Mouse (Mus musculus): Measurements from ENCODE around the gene Kifc3. TPM values are rescaled to one million over a fixed set of nuclear protein-coding genes. Genes with fewer than 3 reads are reported as not detected.

Kifc3 gene
- total RNA-seq, 2 experiments from 2014 or later, result 58.1 to 62.8 TPM

- no peak for DNase-seq
- intact Hi-C loops (cut with DNase I), result no loop called here
Measured at GRCm38 (mm10) chr8:95085432-95086141, 117.0 kb downstream of the Kifc3 start.

- intact Hi-C loops (cut with DNase I), result no loop called here
- no peak for DNase-seq
Measured at GRCm38 (mm10) chr8:95084744-95085431, 117.7 kb downstream of the Kifc3 start.

GRCm38 (mm10) chr8:95084261-95084660, 118.4 kb downstream of the Kifc3 start:
- DNase-seq, result no peak
- intact Hi-C loops (cut with DNase I), result no loop called here

GRCm38 (mm10) chr8:95081650-95082049, 121.0 kb downstream of the Kifc3 start:
- intact Hi-C loops (cut with DNase I), result no loop called here
- DNase-seq, result no peak

- intact Hi-C loops (cut with DNase I), result no loop called here
- DNase-seq, result peak; percentile 95
Measured at GRCm38 (mm10) chr8:95080381-95081341, 122.0 kb downstream of the Kifc3 start, which contains the start of gene Katnb1. TSS of gene Katnb1 (plus strand) at chr8:95081186.

GRCm38 (mm10) chr8:95079305-95079704, 123.3 kb downstream of the Kifc3 start:
- DNase-seq, result no peak

GRCm38 (mm10) chr8:95078055-95078454, 124.6 kb downstream of the Kifc3 start:
- intact Hi-C loops (cut with DNase I), result loop anchor here (5.0 kb wide), 1 partner anchor 131 kb away; no protein-coding TSS in a partner anchor
- DNase-seq, result no peak

More at GRCm38 (mm10) chr8:95079305-95079704, 123.3 kb downstream of the Kifc3 start:
- intact Hi-C loops (cut with DNase I), result loop anchor here (5.0 kb wide), 1 partner anchor 132 kb away; no protein-coding TSS in a partner anchor

GRCm38 (mm10) chr8:95076151-95076550, 126.5 kb downstream of the Kifc3 start:
- intact Hi-C loops (cut with DNase I), result loop anchor here (5.0 kb wide), 1 partner anchor 129 kb away; no protein-coding TSS in a partner anchor
- DNase-seq, result no peak

- intact Hi-C loops (cut with DNase I), result loop anchor here (5.0 kb wide), 1 partner anchor 128 kb away; no protein-coding TSS in a partner anchor
- DNase-seq, result no peak
Measured at GRCm38 (mm10) chr8:95075504-95075903, 127.1 kb downstream of the Kifc3 start.

GRCm38 (mm10) chr8:95067582-95067981, 135.0 kb downstream of the Kifc3 start:
- intact Hi-C loops (cut with DNase I), result no loop called here
- DNase-seq, result peak; percentile 52 to 66

- intact Hi-C loops (cut with DNase I), result no loop called here
- DNase-seq, result no peak
Measured at GRCm38 (mm10) chr8:95064531-95064930, 138.1 kb downstream of the Kifc3 start.

- intact Hi-C loops (cut with DNase I), result no loop called here
- no peak for DNase-seq
Measured at GRCm38 (mm10) chr8:95059812-95060533, 142.6 kb downstream of the Kifc3 start.

GRCm38 (mm10) chr8:95058661-95059060, 144.0 kb downstream of the Kifc3 start:
- DNase-seq, result no peak
- intact Hi-C loops (cut with DNase I), result no loop called here

- intact Hi-C loops (cut with DNase I), result no loop called here
- DNase-seq, result no peak
Measured at GRCm38 (mm10) chr8:95056414-95056813, 146.2 kb downstream of the Kifc3 start.

GRCm38 (mm10) chr8:95054927-95055510, 147.6 kb downstream of the Kifc3 start, which contains the start of gene Drc7:
TSS of gene Drc7 (plus strand) at chr8:95055103.
- DNase-seq, result no peak
- intact Hi-C loops (cut with DNase I), result no loop called here

- intact Hi-C loops (cut with DNase I), result no loop called here
- DNase-seq, result no peak
Measured at GRCm38 (mm10) chr8:95054438-95054837, 148.2 kb downstream of the Kifc3 start.
